Mouse (Mus musculus) E14TG2a.4 (cell line): ENCODE results near the gene Slc36a2.

ENCODE experiments used
- CTCF ChIP-seq: conservative IDR thresholded peaks from 2 replicates; pipeline ENCODE4 v1.5.1; 2014; ENCODE audit warnings: low read length
- NANOG ChIP-seq: IDR thresholded peaks from 2 replicates; pipeline ENCODE4 v1.6.1; 2014; ENCODE audit warnings: borderline replicate concordance, low read length, mixed read lengths

GRCm38 (mm10) chr11:55187777-55188176 is 2.9 kb upstream of the Slc36a2 start:
- no peak for TF ChIP-seq CTCF
- TF ChIP-seq NANOG: no peak
